Mouse (Mus musculus) stomach, postnatal 0 days (tissue): ENCODE results near the gene Zar1.
"Not testable (repeated sequence)": the region's sequence is repeated elsewhere in the genome, so short reads cannot be mapped to it uniquely, and the experiment has no call there.

Experiments
- CTCF ChIP-seq: IDR thresholded peaks from 2 replicates; pipeline ENCODE4 v1.5.1; 2016; ENCODE audit warnings: antibody characterized with exemption, low read depth, mild to moderate bottlenecking, moderate library complexity
- EP300 ChIP-seq: optimal IDR thresholded peaks from 2 replicates; pipeline ENCODE3; 2016; ENCODE audit warnings: antibody characterized with exemption

DNA sequence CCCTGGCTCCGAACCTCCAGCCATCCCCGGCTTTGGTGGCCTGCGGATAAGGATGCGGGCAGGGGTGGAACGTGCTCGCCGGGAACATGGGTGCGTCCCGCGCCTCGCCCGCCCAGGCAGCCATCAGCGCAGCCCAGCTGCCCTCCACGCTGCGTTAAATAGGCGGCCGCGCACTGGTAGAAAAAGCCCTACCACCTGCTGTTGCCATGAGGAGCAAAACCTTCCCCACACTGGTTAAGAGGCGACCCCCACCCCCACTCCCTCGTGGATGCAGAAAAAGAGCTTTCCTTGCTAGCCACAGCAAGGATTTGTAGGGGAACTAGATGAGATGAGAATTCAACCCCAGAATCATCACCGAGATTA is at the start of gene Zar1:
- not testable (repeated sequence) for TF ChIP-seq CTCF, EP300
